ENCODE assay signal across 18 mouse cellular contexts in the genomic region with DNA sequence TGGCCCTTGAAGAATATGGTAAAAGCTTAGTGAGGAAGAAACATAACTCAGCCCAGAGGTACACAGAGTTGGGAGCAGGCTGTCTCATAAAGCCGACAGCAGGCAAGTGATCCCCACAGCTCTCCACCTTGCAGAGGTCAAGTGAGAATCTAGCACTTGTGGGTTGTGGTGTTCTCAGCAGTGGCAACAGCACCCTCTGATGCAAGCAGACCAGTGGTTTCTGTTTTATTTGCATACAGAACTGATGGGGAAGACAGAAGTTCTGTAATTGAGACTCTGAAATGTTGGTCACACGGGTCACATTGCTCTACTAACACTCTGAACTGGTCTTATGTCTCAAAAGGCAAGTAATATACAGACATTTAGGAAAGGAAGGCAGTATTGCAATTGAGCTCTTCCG. TPM values are rescaled to one million over a fixed set of nuclear protein-coding genes. Genes with fewer than 3 reads are reported as not detected.
"Had no signal": no experiment of that assay in that cellular context is flagged by ENCODE, and none has a peak within 500 bp of the region (broad histone marks: within the 10 kb centered on the region; RNA-seq: fewer than 3 reads in every experiment).

No protein-coding gene starts in this region.

- H3K4me1 ChIP-seq: kidney, embryonic 15.5 days; limb, embryonic 15.5 days; liver, embryonic 15.5 days; midbrain, embryonic 12.5 days; neural tube, embryonic 12.5 days; stomach, embryonic 15.5 days had no signal

- DNase-seq: kidney, adult 2 months; kidney, postnatal 14 days; lung, embryonic 14.5 days; lung, postnatal 10 days; lung, postnatal 4 days; retina, postnatal 1 day; right cerebral cortex, postnatal 4 days; thymus, adult 2 months; thymus, postnatal 25 days had no signal

- ATAC-seq: intestine, embryonic 16.5 days had no signal

- H3K9me3 ChIP-seq: kidney, embryonic 15.5 days; limb, embryonic 15.5 days; liver, embryonic 15.5 days; midbrain, embryonic 12.5 days; neural tube, embryonic 12.5 days; stomach, embryonic 15.5 days had no signal

- H3K9ac ChIP-seq: kidney, embryonic 15.5 days; limb, embryonic 15.5 days; liver, embryonic 15.5 days; lung, embryonic 14.5 days; midbrain, embryonic 12.5 days; neural tube, embryonic 12.5 days; stomach, embryonic 15.5 days had no signal

- H3K4me3 ChIP-seq: kidney, embryonic 15.5 days; left cerebral cortex, adult 2 months; limb, embryonic 15.5 days; liver, embryonic 15.5 days; midbrain, embryonic 12.5 days; myocyte; neural tube, embryonic 12.5 days; stomach, embryonic 15.5 days had no signal

- H3K4me2 ChIP-seq: kidney, embryonic 15.5 days; limb, embryonic 15.5 days; liver, embryonic 15.5 days; lung, embryonic 14.5 days; midbrain, embryonic 12.5 days; neural tube, embryonic 12.5 days; stomach, embryonic 15.5 days had no signal

- H3K27me3 ChIP-seq: kidney, embryonic 15.5 days; limb, embryonic 15.5 days; liver, embryonic 15.5 days; midbrain, embryonic 12.5 days; neural tube, embryonic 12.5 days; stomach, embryonic 15.5 days had no signal

- H3K27ac ChIP-seq: kidney, embryonic 15.5 days; left cerebral cortex, adult 2 months; limb, embryonic 15.5 days; liver, embryonic 15.5 days; midbrain, embryonic 12.5 days; neural tube, embryonic 12.5 days; stomach, embryonic 15.5 days had no signal

- H3K36me3 ChIP-seq: kidney, embryonic 15.5 days; liver, embryonic 15.5 days; midbrain, embryonic 12.5 days; neural tube, embryonic 12.5 days; stomach, embryonic 15.5 days had no signal

RNA-seq across cellular contexts. Expression of a gene that starts 12.2 kb away (rescaled TPM):
- polyA plus RNA-seq: myocyte had no signal
